Mouse (Mus musculus): Measurements from ENCODE around the gene 6430548M08Rik.
A peak's percentile ranks its signal among the peaks of the same experiment; 100 is the strongest.

The 6430548M08Rik gene

GRCm38 (mm10) chr8:120113758-120114255 lies at the start of gene 6430548M08Rik:
Gene 6430548M08Rik (plus strand): TSS chr8:120114152.
- DNase-seq (ENCODE audit: low read depth) = no peak

- no peak for DNase-seq (ENCODE audit: low read depth)
These were observed 48.3 kb upstream of the 6430548M08Rik start for GRCm38 (mm10) chr8:120065611-120066010.

GRCm38 (mm10) chr8:120066226-120066625 lies 47.7 kb upstream of the 6430548M08Rik start:
- DNase-seq (ENCODE audit: low read depth) = no peak

- no peak for DNase-seq (ENCODE audit: low read depth)
These were observed 45.9 kb upstream of the 6430548M08Rik start for GRCm38 (mm10) chr8:120067936-120068668.

- peak; percentile 66 for DNase-seq (ENCODE audit: low read depth)
These were observed 42.3 kb upstream of the 6430548M08Rik start for GRCm38 (mm10) chr8:120071684-120072083.

- peak; percentile 35 for DNase-seq (ENCODE audit: low read depth)
These were observed 41.7 kb upstream of the 6430548M08Rik start for GRCm38 (mm10) chr8:120072259-120072658.

- DNase-seq (ENCODE audit: low read depth) = no peak
These were observed 41.1 kb upstream of the 6430548M08Rik start for GRCm38 (mm10) chr8:120072827-120073226.

GRCm38 (mm10) chr8:120074516-120074915 lies 39.4 kb upstream of the 6430548M08Rik start:
- DNase-seq (ENCODE audit: low read depth) = no peak

- no peak for DNase-seq (ENCODE audit: low read depth)
These were observed 38.6 kb upstream of the 6430548M08Rik start for GRCm38 (mm10) chr8:120075347-120075746.

- DNase-seq (ENCODE audit: low read depth) = peak; percentile 67
These were observed 35.9 kb upstream of the 6430548M08Rik start for GRCm38 (mm10) chr8:120078080-120078479.

GRCm38 (mm10) chr8:120079361-120079760 lies 34.6 kb upstream of the 6430548M08Rik start:
- no peak for DNase-seq (ENCODE audit: low read depth)

- DNase-seq (ENCODE audit: low read depth) = no peak
These were observed 30.7 kb upstream of the 6430548M08Rik start for GRCm38 (mm10) chr8:120083261-120083660.

GRCm38 (mm10) chr8:120084783-120085182 lies 29.2 kb upstream of the 6430548M08Rik start:
- DNase-seq (ENCODE audit: low read depth) = no peak

GRCm38 (mm10) chr8:120089511-120089910 lies 24.4 kb upstream of the 6430548M08Rik start:
- no peak for DNase-seq (ENCODE audit: low read depth)

- DNase-seq (ENCODE audit: low read depth) = no peak
These were observed 22.9 kb upstream of the 6430548M08Rik start for GRCm38 (mm10) chr8:120091032-120091431.

- no peak for DNase-seq (ENCODE audit: low read depth)
These were observed 20.8 kb upstream of the 6430548M08Rik start for GRCm38 (mm10) chr8:120093103-120093502.

GRCm38 (mm10) chr8:120094801-120095200 lies 19.2 kb upstream of the 6430548M08Rik start:
- DNase-seq (ENCODE audit: low read depth) = no peak

GRCm38 (mm10) chr8:120096486-120096885 lies 17.5 kb upstream of the 6430548M08Rik start:
- DNase-seq (ENCODE audit: low read depth) = no peak

- no peak for DNase-seq (ENCODE audit: low read depth)
These were observed 13.4 kb upstream of the 6430548M08Rik start for GRCm38 (mm10) chr8:120100388-120101067.

GRCm38 (mm10) chr8:120101068-120101972 lies 12.6 kb upstream of the 6430548M08Rik start, which contains the start of gene Zdhhc7:
Gene Zdhhc7 (minus strand): TSS chr8:120101482.
- peak; percentile 70 for DNase-seq (ENCODE audit: low read depth)

GRCm38 (mm10) chr8:120103916-120104315 lies 10.0 kb upstream of the 6430548M08Rik start:
- no peak for DNase-seq (ENCODE audit: low read depth)

- no peak for DNase-seq (ENCODE audit: low read depth)
These were observed 9.2 kb upstream of the 6430548M08Rik start for GRCm38 (mm10) chr8:120104721-120105272.

All from 416B (cell line).